Mouse (Mus musculus): ENCODE results near the gene Fkbp10. TPM values are rescaled to one million over a fixed set of nuclear protein-coding genes. Genes with fewer than 3 reads are reported as not detected.

Gene Fkbp10
- polyA plus RNA-seq, 1 experiment from 2014 or later, result 119 TPM

DNA sequence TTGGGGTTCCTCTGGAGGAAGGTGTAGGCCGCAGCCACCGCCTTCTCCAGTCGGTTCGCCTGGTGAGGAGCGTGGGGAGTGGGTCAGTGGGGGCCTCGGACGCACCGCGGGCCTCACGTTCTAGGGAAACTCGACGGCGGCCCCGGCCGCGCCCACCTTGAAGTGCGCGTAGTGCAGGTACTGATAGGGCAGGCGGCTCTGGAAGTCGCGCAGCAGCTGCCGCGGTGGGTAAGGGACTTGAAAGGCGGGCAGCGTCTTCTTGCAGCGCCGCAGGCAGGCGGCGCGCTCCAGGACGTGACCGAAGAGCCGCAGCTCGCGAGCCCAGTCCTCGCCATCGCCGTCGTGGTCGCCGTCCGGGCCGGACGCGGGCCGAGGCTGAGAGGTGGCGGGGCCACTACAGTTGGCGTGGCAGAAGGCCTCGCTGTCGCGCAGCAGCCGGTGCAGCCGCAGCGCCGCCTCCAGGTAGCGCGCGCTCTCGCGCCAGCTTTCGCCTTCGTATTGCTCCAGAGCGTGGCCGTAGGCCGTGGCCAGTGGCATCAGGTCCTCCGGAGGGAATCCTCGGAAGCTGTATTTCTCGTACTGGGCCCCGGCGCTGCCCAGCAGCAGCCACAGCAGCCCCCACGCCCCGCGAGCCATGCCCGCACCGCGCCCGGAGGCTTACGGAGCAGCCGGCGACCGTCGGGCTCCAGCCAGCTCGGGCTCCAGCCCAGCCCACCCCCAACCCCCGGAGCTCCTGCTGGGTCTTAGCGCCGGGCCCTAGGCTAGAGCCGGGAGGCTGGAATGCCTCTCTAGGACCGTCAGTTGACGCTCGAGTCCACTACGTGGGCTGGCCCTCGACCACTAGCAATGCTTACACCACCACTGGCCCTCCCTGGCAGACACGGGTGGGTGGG, 1.2 kb upstream of the Fkbp10 start, which contains the start of gene P3h4:
P3h4 (minus strand) TSS at position 816 of the 893 bp plus-strand sequence.
- peak within 1 kb of the TSS; percentile 88 for H3K4me2 ChIP-seq
- H3K4me3 ChIP-seq, result peak within 1 kb of the TSS; percentile 83
- peaks cover 44% of the 10 kb centered on the region for H3K4me1 ChIP-seq
- ATAC-seq (ENCODE audit: extremely low read depth, insufficient number of reproducible peaks, low FRiP score, low TSS enrichment), result peak; percentile 83
- peak within 1 kb of the TSS; percentile 94 for H3K9ac ChIP-seq
- peak within 1 kb of the TSS; percentile 95 for H3K27ac ChIP-seq (replicated peaks)
- no peaks in the 10 kb centered on the region for H3K27me3 ChIP-seq (replicated peaks)
- under 1% methylated on average over 93 of the region's 93 CpGs for WGBS
- no peaks in the 10 kb centered on the region for H3K9me3 ChIP-seq
- peaks cover 33% of the 10 kb centered on the region for H3K36me3 ChIP-seq

DNA sequence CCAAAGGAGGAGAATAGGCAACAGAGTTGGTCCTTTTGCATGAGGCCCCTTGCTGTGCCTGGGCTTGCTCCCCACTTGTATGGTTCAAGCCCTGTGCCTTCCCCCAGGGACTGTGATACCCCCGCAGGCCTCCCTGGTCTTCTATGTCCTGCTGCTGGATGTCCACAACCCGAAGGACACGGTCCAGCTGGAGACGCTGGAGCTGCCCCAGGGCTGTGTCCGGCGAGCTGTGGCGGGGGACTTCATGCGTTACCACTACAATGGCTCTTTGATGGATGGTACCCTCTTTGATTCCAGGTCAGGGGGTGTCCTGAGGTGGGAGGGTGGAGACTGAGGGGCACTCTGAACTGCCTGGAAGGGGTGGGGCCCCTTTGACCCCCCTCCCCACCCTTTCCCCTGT, 6.0 kb downstream of the Fkbp10 start:
- H3K36me3 ChIP-seq, result peaks cover 64% of the 10 kb centered on the region
- WGBS, result 84% methylated on average over 8 of the region's 8 CpGs

DNA sequence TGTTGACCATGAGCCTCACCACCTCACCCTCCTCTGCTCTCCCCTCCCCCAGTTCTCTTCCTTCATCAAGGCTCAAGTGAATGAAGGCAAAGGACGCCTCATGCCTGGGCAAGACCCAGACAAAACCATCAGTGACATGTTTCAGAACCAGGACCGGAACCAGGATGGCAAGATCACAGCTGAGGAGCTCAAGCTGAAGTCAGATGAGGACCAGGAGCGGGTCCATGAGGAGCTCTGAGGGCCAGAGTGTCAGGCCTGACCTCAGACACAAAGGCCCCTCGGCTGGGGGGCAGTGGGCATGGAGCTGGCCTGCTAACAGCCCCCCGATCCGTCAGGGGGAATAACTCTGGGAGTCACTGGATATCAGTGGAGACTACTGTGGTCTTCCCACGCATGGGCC, 8.3 kb downstream of the Fkbp10 start:
- Histone ChIP-seq H3K27me3 (replicated peaks) (no peaks in the 10 kb centered on the region), H3K4me2 (no peak overlapping the region), H3K4me3 (no peak overlapping the region), H3K9ac (no peak overlapping the region), H3K27ac (replicated peaks) (no peak overlapping the region), H3K9me3 (no peaks in the 10 kb centered on the region), H3K36me3 (peaks cover 62% of the 10 kb centered on the region), H3K4me1 (peaks cover 19% of the 10 kb centered on the region)
- WGBS, result 84% methylated on average over 7 of the region's 7 CpGs
- ATAC-seq (ENCODE audit: extremely low read depth, insufficient number of reproducible peaks, low FRiP score, low TSS enrichment), result no peak

More for the DNA sequence above, 6.0 kb downstream of the Fkbp10 start:
- ATAC-seq (ENCODE audit: extremely low read depth, insufficient number of reproducible peaks, low FRiP score, low TSS enrichment), result no peak
- Histone ChIP-seq H3K27me3 (replicated peaks) (no peaks in the 10 kb centered on the region), H3K4me3 (no peak overlapping the region), H3K27ac (replicated peaks) (no peak overlapping the region), H3K4me2 (no peak overlapping the region), H3K4me1 (peaks cover 21% of the 10 kb centered on the region), H3K9me3 (no peaks in the 10 kb centered on the region), H3K9ac (no peak overlapping the region)

DNA sequence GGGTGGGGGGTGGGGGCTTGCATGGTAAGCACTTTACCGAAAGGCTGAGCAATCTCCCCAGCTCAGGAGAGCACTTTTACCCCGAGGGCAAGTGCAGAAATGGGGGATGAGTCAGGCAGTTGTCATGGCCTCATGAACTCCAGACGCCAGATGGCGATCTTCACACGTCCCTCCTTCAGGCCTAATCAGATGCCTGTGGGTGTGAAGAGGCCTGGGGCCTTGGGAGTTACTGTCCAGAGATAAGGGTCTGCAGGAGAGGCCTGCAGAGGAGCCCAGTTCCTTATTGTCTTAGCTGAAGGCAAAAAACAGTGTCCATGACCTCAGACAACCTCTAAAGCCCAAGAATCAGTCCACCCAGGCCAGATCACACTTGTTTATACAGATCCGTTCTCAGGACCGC, 10.4 kb downstream of the Fkbp10 start:
- WGBS, result 15% methylated on average over 7 of the region's 7 CpGs
- H3K4me3 ChIP-seq, result no peak overlapping the region
- H3K4me1 ChIP-seq, result peaks cover 39% of the 10 kb centered on the region
- H3K9me3 ChIP-seq, result no peaks in the 10 kb centered on the region
- peaks cover 62% of the 10 kb centered on the region for H3K36me3 ChIP-seq
- no peak overlapping the region for H3K27ac ChIP-seq (replicated peaks)
- H3K27me3 ChIP-seq (replicated peaks), result no peaks in the 10 kb centered on the region
- no peak for ATAC-seq (ENCODE audit: extremely low read depth, insufficient number of reproducible peaks, low FRiP score, low TSS enrichment)
- H3K9ac ChIP-seq, result peak overlapping the region; percentile 64
- H3K4me2 ChIP-seq, result no peak overlapping the region

DNA sequence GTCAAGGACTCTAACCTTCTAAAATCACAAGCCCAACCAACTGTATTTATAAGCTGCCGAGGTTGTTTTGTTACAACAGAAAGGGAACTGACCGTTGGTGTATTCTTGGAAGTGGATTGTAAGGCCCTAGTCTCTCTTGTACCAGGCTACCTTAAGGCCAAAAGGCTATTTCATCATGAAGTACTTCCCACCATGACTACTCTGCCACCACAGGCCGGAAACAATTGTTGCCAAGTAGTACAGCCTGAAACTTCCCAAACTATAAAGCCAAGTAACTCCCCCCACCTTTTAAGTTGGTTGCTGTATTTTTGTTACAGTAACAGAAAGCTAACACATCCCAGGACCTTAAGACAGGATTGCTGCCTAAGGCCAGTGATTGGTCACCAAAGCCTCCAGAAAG, 11.3 kb downstream of the Fkbp10 start:
- Histone ChIP-seq H3K27me3 (replicated peaks) (no peaks in the 10 kb centered on the region), H3K4me2 (no peak overlapping the region), H3K36me3 (peaks cover 57% of the 10 kb centered on the region), H3K27ac (replicated peaks) (no peak overlapping the region), H3K4me1 (peaks cover 45% of the 10 kb centered on the region), H3K9me3 (no peaks in the 10 kb centered on the region), H3K4me3 (no peak overlapping the region), H3K9ac (0 out of 2 replicates have a peak overlapping the region, but pooled peaks have one; percentile 64)
- 63% methylated on average over 3 of the region's 3 CpGs for WGBS
- no peak for ATAC-seq (ENCODE audit: extremely low read depth, insufficient number of reproducible peaks, low FRiP score, low TSS enrichment)

DNA sequence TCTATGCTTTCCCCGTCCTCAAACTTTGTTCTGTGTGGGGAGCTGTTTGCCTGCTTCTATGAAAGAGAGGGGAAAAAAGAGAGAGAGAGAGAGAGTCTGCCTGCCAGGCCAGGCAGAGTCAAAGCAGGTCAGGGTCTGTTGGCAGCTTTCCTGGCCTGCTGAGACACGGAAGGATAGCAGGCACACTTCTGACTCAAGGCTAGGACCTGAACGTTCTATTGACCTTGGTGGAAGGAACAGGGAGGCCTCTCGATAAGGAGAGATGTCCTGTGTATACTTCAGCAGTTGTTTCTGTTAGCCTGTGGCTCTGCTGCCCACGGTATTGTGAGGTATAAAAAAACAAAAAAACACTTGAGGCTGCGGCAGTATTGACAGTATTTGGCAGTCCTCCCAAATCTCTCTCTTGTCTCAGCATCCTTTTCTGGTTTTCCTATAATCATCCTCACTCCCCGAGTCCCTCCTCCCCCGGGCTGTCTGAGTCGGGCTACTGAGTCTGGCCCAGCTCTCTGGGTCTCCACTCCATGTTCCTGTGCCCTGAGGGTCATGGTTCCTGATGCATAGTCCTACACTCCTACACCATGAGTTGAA, 13.2 kb downstream of the Fkbp10 start:
- H3K4me3 ChIP-seq, result no peak overlapping the region
- peak overlapping the region; percentile 86 for H3K27ac ChIP-seq (replicated peaks)
- ATAC-seq (ENCODE audit: extremely low read depth, insufficient number of reproducible peaks, low FRiP score, low TSS enrichment), result no peak
- no peak overlapping the region for H3K4me2 ChIP-seq
- peaks cover 55% of the 10 kb centered on the region for H3K36me3 ChIP-seq
- H3K9me3 ChIP-seq, result no peaks in the 10 kb centered on the region
- peaks cover 49% of the 10 kb centered on the region for H3K4me1 ChIP-seq
- WGBS, result 24% methylated on average over 9 of the region's 9 CpGs
- peak overlapping the region; percentile 58 for H3K9ac ChIP-seq
- H3K27me3 ChIP-seq (replicated peaks), result no peaks in the 10 kb centered on the region

DNA sequence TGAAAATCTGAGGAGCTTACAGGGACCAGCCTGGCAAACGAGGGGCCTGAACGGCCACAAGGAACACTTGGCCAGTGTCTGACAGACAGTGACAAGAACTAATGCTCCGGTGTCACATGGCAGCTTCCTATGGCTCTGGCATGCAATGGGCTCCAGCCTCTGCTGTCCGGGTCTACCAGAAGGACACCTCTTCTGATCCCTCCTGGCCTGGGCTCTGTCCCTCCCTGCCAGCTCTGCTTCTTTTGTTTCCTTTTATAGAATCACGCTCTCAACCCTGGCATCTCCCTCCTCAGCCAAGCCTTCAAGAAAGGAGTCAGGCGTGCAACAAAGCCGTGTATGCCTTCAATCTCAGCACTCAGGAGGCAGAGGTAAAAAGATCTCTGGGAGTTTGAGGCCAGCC, 14.6 kb downstream of the Fkbp10 start:
- H3K27ac ChIP-seq (replicated peaks), result peak overlapping the region; percentile 86
- no peak for ATAC-seq (ENCODE audit: extremely low read depth, insufficient number of reproducible peaks, low FRiP score, low TSS enrichment)
- 44% methylated on average over 7 of the region's 7 CpGs for WGBS
- peaks cover 49% of the 10 kb centered on the region for H3K4me1 ChIP-seq
- H3K9ac ChIP-seq, result peak overlapping the region; percentile 8; the same call in 1 of the 2 replicates
- no peaks in the 10 kb centered on the region for H3K9me3 ChIP-seq
- peaks cover 52% of the 10 kb centered on the region for H3K36me3 ChIP-seq
- no peak overlapping the region for H3K4me3 ChIP-seq
- H3K4me2 ChIP-seq, result no peak overlapping the region
- no peaks in the 10 kb centered on the region for H3K27me3 ChIP-seq (replicated peaks)

DNA sequence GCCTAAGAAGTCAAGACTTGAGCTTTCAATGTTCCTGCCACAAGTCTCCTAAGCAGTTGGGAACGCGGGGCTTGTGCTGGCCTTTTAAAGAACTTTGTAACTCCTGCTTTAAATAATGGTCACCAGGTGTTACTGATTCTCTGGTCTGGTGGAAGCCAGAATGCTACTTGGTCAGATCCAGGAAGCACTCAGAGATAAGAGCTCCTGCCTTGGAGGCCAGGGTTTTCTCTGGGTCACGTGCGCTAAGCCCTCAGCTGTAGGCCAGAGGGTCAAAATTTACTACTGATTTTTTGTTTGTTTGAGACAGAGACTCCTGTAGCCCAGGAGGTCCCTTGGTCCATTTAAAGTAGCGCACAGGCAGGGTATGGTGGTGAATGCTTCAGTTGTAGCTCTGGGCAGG, 16.5 kb downstream of the Fkbp10 start:
- ATAC-seq (ENCODE audit: extremely low read depth, insufficient number of reproducible peaks, low FRiP score, low TSS enrichment), result no peak
- H3K4me3 ChIP-seq, result no peak overlapping the region
- H3K4me2 ChIP-seq, result no peak overlapping the region
- peaks cover 67% of the 10 kb centered on the region for H3K36me3 ChIP-seq
- no peak overlapping the region for H3K27ac ChIP-seq (replicated peaks)
- H3K9me3 ChIP-seq, result no peaks in the 10 kb centered on the region
- H3K27me3 ChIP-seq (replicated peaks), result no peaks in the 10 kb centered on the region
- 67% methylated on average over 5 of the region's 5 CpGs for WGBS
- peaks cover 39% of the 10 kb centered on the region for H3K4me1 ChIP-seq
- H3K9ac ChIP-seq, result peak overlapping the region; percentile 24; the same call in 1 of the 2 replicates

DNA sequence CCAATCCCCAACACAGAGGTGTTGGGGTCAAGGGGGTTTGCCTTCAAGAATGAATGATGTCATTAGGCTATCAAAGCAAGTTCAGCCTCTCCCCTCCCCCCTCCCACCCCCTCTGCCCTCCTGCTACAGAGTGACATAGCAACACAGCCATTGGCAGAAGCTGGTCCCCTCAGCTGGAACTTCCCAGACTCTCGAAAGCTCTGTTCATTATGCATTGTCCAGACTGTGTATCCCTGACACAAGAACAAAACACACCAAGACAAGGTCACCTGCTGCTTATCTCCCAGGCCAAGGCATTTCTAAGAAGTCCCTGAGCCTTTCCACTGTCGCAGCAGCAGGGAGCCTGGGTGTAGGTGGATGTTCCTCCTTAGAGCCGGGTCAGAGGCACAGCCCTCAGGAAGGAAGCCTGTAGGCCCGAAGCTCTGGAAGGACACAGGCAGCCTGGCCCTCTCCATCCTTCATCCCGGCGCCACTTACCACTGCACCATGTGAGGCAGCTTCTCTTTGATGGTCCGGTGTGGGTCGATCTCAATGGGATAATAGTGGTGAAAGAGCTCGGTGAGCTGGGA, 20.3 kb downstream of the Fkbp10 start:
- WGBS, result 83% methylated on average over 9 of the region's 9 CpGs
- Histone ChIP-seq H3K36me3 (peaks cover 76% of the 10 kb centered on the region), H3K9me3 (no peaks in the 10 kb centered on the region), H3K9ac (no peak overlapping the region), H3K4me2 (no peak overlapping the region), H3K27ac (replicated peaks) (no peak overlapping the region), H3K27me3 (replicated peaks) (no peaks in the 10 kb centered on the region), H3K4me1 (peaks cover 26% of the 10 kb centered on the region), H3K4me3 (no peak overlapping the region)
- no peak for ATAC-seq (ENCODE audit: extremely low read depth, insufficient number of reproducible peaks, low FRiP score, low TSS enrichment)

DNA sequence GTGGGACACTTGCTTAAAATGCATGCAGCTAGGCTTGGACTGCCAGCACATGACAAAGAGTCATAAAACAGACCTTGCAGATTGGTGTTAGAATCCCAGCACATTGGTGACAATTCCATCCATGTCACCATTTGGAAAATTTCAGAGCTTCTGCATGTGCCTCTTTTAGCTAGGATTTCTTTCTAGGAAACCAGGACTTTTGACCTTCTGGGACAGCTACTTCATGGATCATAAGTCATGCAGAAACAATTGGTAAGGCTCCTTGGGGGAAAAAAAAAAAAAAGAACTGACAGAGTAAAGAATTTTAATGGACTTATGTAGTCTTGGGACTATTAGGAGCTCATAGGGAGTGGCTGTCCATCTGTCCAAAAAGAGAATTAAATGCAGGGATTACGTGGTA, 22.4 kb downstream of the Fkbp10 start:
- Histone ChIP-seq H3K9me3 (no peaks in the 10 kb centered on the region), H3K4me2 (no peak overlapping the region), H3K4me3 (no peak overlapping the region), H3K27ac (replicated peaks) (no peak overlapping the region), H3K4me1 (peaks cover 20% of the 10 kb centered on the region), H3K36me3 (peaks cover 62% of the 10 kb centered on the region), H3K9ac (no peak overlapping the region), H3K27me3 (replicated peaks) (no peaks in the 10 kb centered on the region)
- no peak for ATAC-seq (ENCODE audit: extremely low read depth, insufficient number of reproducible peaks, low FRiP score, low TSS enrichment)
- 98% methylated on average over 1 of the region's 1 CpGs for WGBS

DNA sequence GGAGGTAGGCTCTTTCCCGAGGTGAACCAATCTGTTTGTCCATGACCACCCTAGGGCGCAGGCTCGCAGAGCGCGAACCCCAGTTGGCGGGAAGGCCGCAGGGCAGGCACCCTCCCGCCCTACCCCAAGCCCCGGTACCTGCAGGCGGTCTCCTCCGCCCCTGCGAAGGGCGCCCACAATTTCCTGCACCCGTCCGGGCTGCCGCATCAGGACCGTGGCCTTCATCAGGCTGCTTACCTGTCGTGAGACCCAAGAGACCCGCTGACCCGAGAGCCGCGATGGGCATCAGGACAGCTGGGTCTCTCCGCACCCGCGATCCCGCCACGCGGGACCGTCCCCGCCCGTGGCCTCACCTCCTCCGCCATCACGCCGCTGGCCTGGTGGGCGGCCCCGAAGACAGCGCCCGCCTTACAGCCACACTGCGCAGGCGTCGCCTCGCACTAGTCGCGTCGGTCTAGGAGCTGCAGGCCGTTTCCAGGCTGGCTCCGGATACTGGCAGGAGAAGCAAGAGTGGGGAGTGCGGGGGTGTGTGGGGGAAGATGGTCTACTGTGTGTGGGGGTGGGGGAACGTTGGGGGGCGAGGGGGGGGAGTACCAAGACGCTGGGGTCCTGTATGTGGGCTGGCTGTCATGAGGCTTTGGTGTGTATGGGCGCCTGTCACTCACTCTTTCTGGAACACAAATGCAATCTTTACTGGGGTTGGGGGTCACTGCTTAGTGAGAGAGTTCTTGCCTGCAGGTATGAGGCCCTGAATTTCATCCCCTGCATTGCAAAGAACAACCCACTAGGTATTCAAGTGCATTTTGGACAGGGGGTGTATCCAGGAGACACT, 25.4 kb downstream of the Fkbp10 start:
- Histone ChIP-seq H3K9me3 (no peaks in the 10 kb centered on the region), H3K4me3 (peak overlapping the region; percentile 91), H3K9ac (peak overlapping the region; percentile 95), H3K27me3 (replicated peaks) (no peaks in the 10 kb centered on the region), H3K4me1 (peaks cover 20% of the 10 kb centered on the region), H3K27ac (replicated peaks) (peak overlapping the region; percentile 67), H3K4me2 (peak overlapping the region; percentile 71), H3K36me3 (peaks cover 35% of the 10 kb centered on the region)
- WGBS, result 2% methylated on average over 52 of the region's 52 CpGs
- ATAC-seq (ENCODE audit: extremely low read depth, insufficient number of reproducible peaks, low FRiP score, low TSS enrichment), result peak; percentile 74; the same call in 1 of the 2 replicates
